12 mouse cellular contexts compared by ENCODE assay signal in the genomic region with DNA sequence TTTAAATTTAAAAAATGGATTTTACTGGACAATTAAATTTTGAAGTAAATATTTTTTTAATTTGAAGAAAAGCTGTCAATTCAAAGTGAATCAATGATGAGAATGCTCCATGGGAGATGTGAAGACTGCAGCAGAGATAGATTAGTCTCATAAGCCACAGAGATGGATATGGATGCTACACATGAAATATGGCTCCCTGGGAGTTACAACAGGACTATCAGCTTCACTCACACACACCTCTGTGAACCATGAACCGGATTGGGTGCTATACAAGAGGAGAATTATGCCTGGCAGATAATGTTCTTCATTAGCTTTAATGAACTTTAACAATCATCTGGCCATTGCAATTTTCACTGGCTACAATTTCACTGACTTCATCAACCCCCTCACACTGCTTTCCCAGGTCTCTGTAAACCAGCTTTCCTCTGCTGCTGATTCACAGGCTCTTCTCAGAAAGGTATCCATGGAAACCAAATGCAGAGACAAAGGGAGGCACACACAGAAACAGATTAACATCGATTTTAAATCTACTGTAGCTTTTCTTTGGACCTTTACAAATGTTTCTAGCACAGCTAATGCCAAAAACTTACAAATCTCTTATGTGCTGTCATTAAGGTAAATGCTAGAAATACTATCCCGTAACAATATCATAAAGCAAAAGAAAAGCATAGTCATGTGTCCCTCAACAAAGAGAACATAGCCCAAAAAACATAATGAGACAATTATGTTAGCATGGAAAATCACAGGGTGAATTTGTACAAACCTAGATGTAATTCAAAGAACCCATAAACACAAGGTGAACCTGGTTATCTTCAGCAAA. TPM values are rescaled to one million over a fixed set of nuclear protein-coding genes. Genes with fewer than 3 reads are reported as not detected.
DNase-seq lines count a peak whose midpoint lies in the region; ATAC-seq and TF ChIP-seq lines count a peak whose summit lies in the region.
"Had no signal": no experiment of that assay in that cellular context is flagged by ENCODE, and none has a peak within 500 bp of the region (broad histone marks: within the 10 kb centered on the region; RNA-seq: fewer than 3 reads in every experiment).

No protein-coding gene starts in this region.

- H3K4me2 ChIP-seq in forebrain, embryonic 14.5 days (ENCODE audit: low read length) = peak overlapping the region; percentile 18
- H3K4me2 ChIP-seq: heart, embryonic 13.5 days; liver, embryonic 15.5 days had no signal

- no peak for TF ChIP-seq POLR2A in kidney, adult 2 months (IDR thresholded peaks at IDR 0.05; ENCODE audit: low read depth, low read length)

- H3K9me3 ChIP-seq in forebrain, embryonic 14.5 days (replicated peaks; ENCODE audit: control insufficient read depth, low read length) = no peaks in the 10 kb centered on the region
- H3K9me3 ChIP-seq: heart, embryonic 13.5 days; liver, embryonic 15.5 days had no signal

- peak; percentile 94 for ATAC-seq in forebrain, embryonic 14.5 days
- ATAC-seq: Patski had no signal

- no peak overlapping the region for H3K4me3 ChIP-seq in forebrain, embryonic 14.5 days (ENCODE audit: low read depth, low read length)
- H3K4me3 ChIP-seq in kidney, adult 2 months (ENCODE audit: insufficient read depth, low read depth, low read length) = no peak overlapping the region
- H3K4me3 ChIP-seq: heart, embryonic 13.5 days; liver, embryonic 15.5 days had no signal

- peak overlapping the region; percentile 29; the same call in 1 of the 2 replicates for H3K9ac ChIP-seq in forebrain, embryonic 14.5 days (ENCODE audit: low read length)
- H3K9ac ChIP-seq: heart, embryonic 13.5 days; liver, embryonic 15.5 days had no signal

- no peak for TF ChIP-seq CTCF in kidney, adult 2 months (conservative IDR thresholded peaks at IDR 0.05; ENCODE audit: insufficient read depth, insufficient read length, low read depth, low read length)

- 0 out of 2 replicates have a peak, but pooled peaks cover 6% of the 10 kb centered on the region for H3K4me1 ChIP-seq in forebrain, embryonic 14.5 days (ENCODE audit: control insufficient read depth, insufficient read depth, low read length)
- no peaks in the 10 kb centered on the region for H3K4me1 ChIP-seq in kidney, adult 2 months (ENCODE audit: control insufficient read depth, insufficient read depth, low read length)
- H3K4me1 ChIP-seq: heart, embryonic 13.5 days; liver, embryonic 15.5 days had no signal

- peak overlapping the region; percentile 82 for H3K27ac ChIP-seq in forebrain, embryonic 14.5 days (ENCODE audit: low read depth, low read length)
- H3K27ac ChIP-seq in kidney, adult 2 months (ENCODE audit: insufficient read depth, low read depth, low read length) = no peak overlapping the region
- H3K27ac ChIP-seq: heart, embryonic 13.5 days; kidney, postnatal 0 days; liver, embryonic 15.5 days had no signal

- H3K27me3 ChIP-seq in forebrain, embryonic 14.5 days (replicated peaks; ENCODE audit: control insufficient read depth, insufficient read depth, low read length) = no peaks in the 10 kb centered on the region
- no peaks in the 10 kb centered on the region for H3K27me3 ChIP-seq in kidney, adult 2 months (replicated peaks; ENCODE audit: control insufficient read depth, insufficient read depth, low read length)
- H3K27me3 ChIP-seq: heart, embryonic 13.5 days; liver, embryonic 15.5 days had no signal

- H3K36me3 ChIP-seq in forebrain, embryonic 14.5 days (ENCODE audit: control insufficient read depth, insufficient read depth, low read length) = no peaks in the 10 kb centered on the region
- no peaks in the 10 kb centered on the region for H3K36me3 ChIP-seq in kidney, adult 2 months (ENCODE audit: control insufficient read depth, insufficient read depth, low read length)
- H3K36me3 ChIP-seq: heart, embryonic 13.5 days; liver, embryonic 15.5 days had no signal

- 18% methylated on average over 3 of the region's 3 CpGs for WGBS in forebrain, embryonic 14.5 days
- WGBS in kidney, adult 2 months = 52% methylated on average over 3 of the region's 3 CpGs

- peak; percentile 14 to 42 for DNase-seq in frontal cortex, adult 2 months (ENCODE audit: extremely low spot score in 1 of 2, low spot score in 1 of 2)
- DNase-seq in frontal cortex, postnatal 25 days (ENCODE audit: low spot score in 2 of 2) = no peak
- DNase-seq in forebrain, embryonic 14.5 days (ENCODE audit: low spot score) = peak; percentile 91
- peak; percentile 34 to 54 for DNase-seq in layer of hippocampus, postnatal 14 days (ENCODE audit: low spot score in 2 of 2)
- DNase-seq in retina, embryonic 14.5 days (ENCODE audit: low spot score) = peak; percentile 46
- no peak for DNase-seq in cerebellum, adult 8-10 months
- no peak for DNase-seq in kidney, adult 2 months
- DNase-seq in thymus, adult 18-20 months = no peak

RNA-seq across cellular contexts. Expression of a gene that starts 3.9 kb away (rescaled TPM):
- not detected in 2 replicates for polyA plus RNA-seq in frontal cortex, adult 2 months (2012; rRNA removed)
- not detected in 2 replicates for polyA plus RNA-seq in forebrain, embryonic 14.5 days (2014; fragmentation: Nextera tagmentation; extraction: Ambion mirVana)
- total RNA-seq in layer of hippocampus, postnatal 14 days (2021) = not detected
- polyA plus RNA-seq in kidney, adult 2 months (2012; rRNA removed) = not detected in 2 replicates
- polyA plus RNA-seq: heart, embryonic 13.5 days; kidney, postnatal 0 days; liver, embryonic 15.5 days; Patski had no signal

RNA-seq across cellular contexts. Expression of a gene that starts 17.6 kb away (rescaled TPM):
- polyA plus RNA-seq in frontal cortex, adult 2 months (2012; rRNA removed) = not detected in 2 replicates
- not detected in 2 replicates for polyA plus RNA-seq in forebrain, embryonic 14.5 days (2014; fragmentation: Nextera tagmentation; extraction: Ambion mirVana)
- total RNA-seq in layer of hippocampus, postnatal 14 days (2021) = not detected
- not detected in 2 replicates for polyA plus RNA-seq in kidney, adult 2 months (2012; rRNA removed)
- polyA plus RNA-seq: heart, embryonic 13.5 days; kidney, postnatal 0 days; liver, embryonic 15.5 days; Patski had no signal

RNA-seq across cellular contexts. Expression of a gene that starts 42.1 kb away (rescaled TPM):
- not detected in 2 replicates for polyA plus RNA-seq in frontal cortex, adult 2 months (2012; rRNA removed)
- polyA plus RNA-seq in forebrain, embryonic 14.5 days (2014; fragmentation: Nextera tagmentation; extraction: Ambion mirVana) = not detected in 2 replicates
- not detected for total RNA-seq in layer of hippocampus, postnatal 14 days (2021)
- polyA plus RNA-seq in kidney, adult 2 months (2012; rRNA removed) = not detected in 2 replicates
- polyA plus RNA-seq: heart, embryonic 13.5 days; kidney, postnatal 0 days; liver, embryonic 15.5 days; Patski had no signal

RNA-seq across cellular contexts. Expression of a gene that starts 46.5 kb away (rescaled TPM):
- 4.4 and 5.5 TPM in 2 replicates for polyA plus RNA-seq in frontal cortex, adult 2 months (2012; rRNA removed)
- polyA plus RNA-seq in forebrain, embryonic 14.5 days (2014; fragmentation: Nextera tagmentation; extraction: Ambion mirVana) = 51.5 and 68.6 TPM in 2 replicates
- total RNA-seq in layer of hippocampus, postnatal 14 days (2021) = 10 to 100 TPM; 13.2 to 13.8 TPM
- 0.27 and 0.31 TPM in 2 replicates for polyA plus RNA-seq in kidney, adult 2 months (2012; rRNA removed)
- polyA plus RNA-seq: Patski had no signal

RNA-seq across cellular contexts. Expression of a gene that starts 52.7 kb away (rescaled TPM):
- polyA plus RNA-seq in frontal cortex, adult 2 months (2012; rRNA removed) = not detected in 2 replicates
- not detected in 2 replicates for polyA plus RNA-seq in forebrain, embryonic 14.5 days (2014; fragmentation: Nextera tagmentation; extraction: Ambion mirVana)
- not detected for total RNA-seq in layer of hippocampus, postnatal 14 days (2021)
- not detected in 2 replicates for polyA plus RNA-seq in kidney, adult 2 months (2012; rRNA removed)
- polyA plus RNA-seq: heart, embryonic 13.5 days; kidney, postnatal 0 days; liver, embryonic 15.5 days; Patski had no signal

Comparison
In these comparisons a context has a peak if more than half of its experiments do, and no peak if none do; other contexts are left out.
1. DNase-seq: peak in frontal cortex, adult 2 months (2 of 2), forebrain, embryonic 14.5 days (single experiment), layer of hippocampus, postnatal 14 days (2 of 2) and retina, embryonic 14.5 days (single experiment); none in frontal cortex, postnatal 25 days (0 of 2), cerebellum, adult 8-10 months (single experiment), kidney, adult 2 months (single experiment) and thymus, adult 18-20 months (0 of 2).